Mouse (Mus musculus): ENCODE data around the gene Jph2.

DNA sequence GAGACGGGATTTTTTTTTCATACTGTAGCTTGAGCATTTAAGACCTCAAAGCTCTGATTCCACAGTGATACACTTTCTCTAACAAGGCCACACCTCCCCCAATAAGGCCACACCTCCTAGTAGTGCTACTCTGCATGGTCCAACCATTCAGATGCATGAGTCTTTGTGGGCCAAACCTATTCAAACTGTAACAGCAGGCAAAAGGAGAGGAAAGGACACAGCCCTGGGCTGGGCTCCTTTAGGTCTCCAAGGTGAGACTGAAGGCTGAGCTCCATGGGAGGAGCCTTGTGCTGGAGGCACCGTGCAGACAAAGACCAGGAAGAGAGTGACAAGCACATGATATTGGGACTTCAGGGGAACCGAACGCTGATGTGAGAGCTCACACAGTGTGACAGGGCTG, 80.5 kb downstream of the Jph2 start:
- TF ChIP-seq TAL1 (IDR thresholded peaks at IDR 0.05; ENCODE audit: low read length) = no peak
- TF ChIP-seq GATA1 (IDR thresholded peaks at IDR 0.05; ENCODE audit: low read length) = no peak

All from erythroblast, embryonic 14.5 days (primary cell).